Mouse (Mus musculus) stomach, postnatal 0 days (tissue): Measurements from ENCODE around the gene Enox2. TPM values are rescaled to one million over a fixed set of nuclear protein-coding genes. Genes with fewer than 3 reads are reported as not detected.

ENCODE experiments used
- ATAC-seq: fragments of 200-750 bp; cut with Nextera tagmentation; 2 replicates; pipeline ENCODE4 v1.8.0; 2017; ENCODE audit not compliant: low FRiP score, low TSS enrichment
- DNase-seq: peaks from one replicate; pipeline ENCODE4 v3.0.0-alpha.2; 2016; ENCODE audit warnings: low spot score
- H3K27ac ChIP-seq: fragments of 300-500 bp; sonication (generic); replicated peaks from 2 replicates; pipeline ENCODE4 v1.5.1; 2014; ENCODE audit warnings: mild to moderate bottlenecking, control low read depth
- H3K27me3 ChIP-seq: fragments of 300-500 bp; sonication (generic); 2 replicates; pipeline ENCODE4 v1.6.1; 2014; ENCODE audit warnings: low read length; ENCODE audit not compliant: control insufficient read depth, insufficient read depth
- H3K36me3 ChIP-seq: fragments of 300-500 bp; sonication (generic); 2 replicates; pipeline ENCODE4 v1.6.1; 2014; ENCODE audit warnings: low read length, mixed read lengths; ENCODE audit not compliant: control insufficient read depth, insufficient read depth
- H3K4me1 ChIP-seq: fragments of 300-500 bp; sonication (generic); replicated peaks from 2 replicates; pipeline ENCODE4 v1.6.1; 2014; ENCODE audit warnings: antibody characterized with exemption; ENCODE audit not compliant: control insufficient read depth, insufficient read depth
- H3K4me2 ChIP-seq: fragments of 300-500 bp; sonication (generic); replicated peaks from 2 replicates; pipeline ENCODE4 v1.6.1; 2014; ENCODE audit warnings: low read depth, mild to moderate bottlenecking, control low read depth, moderate library complexity
- H3K4me3 ChIP-seq: fragments of 300-500 bp; sonication (generic); 2 replicates; pipeline ENCODE4 v1.5.1; 2014; ENCODE audit warnings: low read depth, low read length, control low read depth
- H3K9ac ChIP-seq: fragments of 300-500 bp; sonication (generic); 2 replicates; pipeline ENCODE4 v1.6.1; 2014; ENCODE audit warnings: mild to moderate bottlenecking, low read length, control low read depth, mixed read lengths
- H3K9me3 ChIP-seq: fragments of 300-500 bp; sonication (generic); 2 replicates; pipeline ENCODE4 v1.6.1; 2016; ENCODE audit warnings: low read length; ENCODE audit not compliant: control insufficient read depth
- CTCF ChIP-seq: IDR thresholded peaks from 2 replicates; pipeline ENCODE4 v1.5.1; 2016; ENCODE audit warnings: antibody characterized with exemption, low read depth, mild to moderate bottlenecking, moderate library complexity
- EP300 ChIP-seq: optimal IDR thresholded peaks from 2 replicates; pipeline ENCODE3; 2016; ENCODE audit warnings: antibody characterized with exemption
- WGBS: fragments of 180-500 bp; shearing (Covaris S2); extraction: QIAGEN DNeasy Blood & Tissue Kit; methylation state at CpG from one replicate; pipeline ENCODE4 v1.1.7; 2014; 5-methylcytosine and 5-hydroxymethylcytosine counted together
- polyA plus RNA-seq: library from polyadenylated mRNA; unstranded; fragments of >200 nt; fragmentation: Nextera tagmentation; extraction: Ambion mirVana; gene quantifications from 2 replicates; pipeline ENCODE4 v1.2.1, GENCODE M21; 2015

Enox2 gene
- 5.8 and 6.5 TPM in 2 replicates for polyA plus RNA-seq

DNA sequence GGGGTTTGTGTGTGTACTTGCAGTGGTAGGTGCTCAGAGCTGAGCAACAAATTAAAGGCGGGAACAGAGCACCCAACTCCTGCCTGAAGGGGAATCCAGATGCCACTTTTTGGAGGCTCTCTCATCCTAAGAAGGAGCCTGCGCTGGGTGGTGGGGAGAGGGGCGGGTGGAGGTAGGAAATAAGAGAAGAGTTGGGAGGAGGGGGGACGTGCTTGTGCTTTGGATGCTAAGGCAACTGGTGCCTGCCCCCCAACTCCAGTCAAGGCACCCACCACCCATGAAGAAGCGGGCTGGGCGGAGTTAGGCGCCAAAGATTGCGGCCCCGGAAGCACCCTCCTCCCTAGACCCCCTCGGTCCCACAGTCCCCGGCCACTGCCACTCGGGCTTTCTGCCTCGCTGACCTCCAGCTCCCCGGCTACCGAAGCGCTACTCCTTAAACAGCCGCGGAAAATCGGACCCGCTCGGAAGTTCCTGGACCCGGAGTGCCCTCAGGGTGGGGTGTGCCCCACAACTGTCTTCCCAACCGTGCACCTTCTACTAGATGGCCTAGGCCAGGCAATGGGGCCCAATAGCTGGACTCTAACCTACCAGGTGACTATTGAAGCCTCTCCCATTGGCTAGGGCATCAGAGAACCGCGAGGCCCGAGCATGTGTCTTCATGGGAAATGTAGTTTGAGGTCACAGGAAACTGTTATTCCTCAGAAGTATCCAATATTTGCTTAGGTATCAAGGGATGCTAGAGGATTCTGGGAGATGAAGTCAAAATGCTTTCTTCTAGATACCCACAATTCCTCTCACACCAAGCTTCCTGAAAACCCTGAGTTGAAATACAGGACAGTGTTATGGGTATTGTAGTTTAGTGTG, at the start of gene Enox2:
Enox2 (minus strand) TSS at position 560 of the 864 bp plus-strand sequence.
- Histone ChIP-seq H3K9ac (peak within 1 kb of the TSS; percentile 71), H3K27ac (peak within 1 kb of the TSS; percentile 58), H3K4me2 (peak within 1 kb of the TSS; percentile 50), H3K27me3 (no peaks in the 10 kb centered on the region), H3K9me3 (no peaks in the 10 kb centered on the region), H3K4me3 (peak within 1 kb of the TSS; percentile 54), H3K4me1 (no peaks in the 10 kb centered on the region), H3K36me3 (no peaks in the 10 kb centered on the region)
- TF ChIP-seq EP300: no peak
- 18% methylated on average over 23 of the region's 26 CpGs for WGBS
- DNase-seq: peak; percentile 81
- peak; percentile 100 for ATAC-seq

DNA sequence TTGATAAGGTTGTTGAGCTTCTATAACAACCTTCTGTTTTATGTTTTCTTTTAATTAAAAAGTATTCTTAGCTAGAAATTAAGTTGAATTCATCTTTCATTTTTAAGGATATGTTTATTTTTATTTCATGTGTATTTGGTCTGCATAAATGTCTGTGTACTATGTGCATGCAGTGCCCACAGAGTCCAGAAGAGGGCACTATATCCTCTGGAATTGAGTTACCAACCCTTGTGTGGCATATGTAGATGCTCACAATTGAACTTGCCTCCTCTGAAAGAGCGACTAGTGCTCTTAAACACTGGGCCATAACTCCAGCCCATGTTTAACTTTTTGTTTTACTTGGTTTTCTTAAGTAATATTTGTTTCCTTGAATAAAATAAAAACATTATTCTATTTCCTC, 21.4 kb upstream of the Enox2 start:
- H3K27ac ChIP-seq: no peak overlapping the region
- H3K4me3 ChIP-seq: no peak overlapping the region
- DNase-seq (peak; percentile 13), ATAC-seq (no peak)
- peak; percentile 59 for TF ChIP-seq CTCF
- TF ChIP-seq EP300: no peak
- no peaks in the 10 kb centered on the region for H3K9me3 ChIP-seq
- H3K27me3 ChIP-seq: no peaks in the 10 kb centered on the region
- no peak overlapping the region for H3K4me2 ChIP-seq
- WGBS: 45% methylated on average over 1 of the region's 1 CpGs
- no peaks in the 10 kb centered on the region for H3K4me1 ChIP-seq
- no peaks in the 10 kb centered on the region for H3K36me3 ChIP-seq
- no peak overlapping the region for H3K9ac ChIP-seq

DNA sequence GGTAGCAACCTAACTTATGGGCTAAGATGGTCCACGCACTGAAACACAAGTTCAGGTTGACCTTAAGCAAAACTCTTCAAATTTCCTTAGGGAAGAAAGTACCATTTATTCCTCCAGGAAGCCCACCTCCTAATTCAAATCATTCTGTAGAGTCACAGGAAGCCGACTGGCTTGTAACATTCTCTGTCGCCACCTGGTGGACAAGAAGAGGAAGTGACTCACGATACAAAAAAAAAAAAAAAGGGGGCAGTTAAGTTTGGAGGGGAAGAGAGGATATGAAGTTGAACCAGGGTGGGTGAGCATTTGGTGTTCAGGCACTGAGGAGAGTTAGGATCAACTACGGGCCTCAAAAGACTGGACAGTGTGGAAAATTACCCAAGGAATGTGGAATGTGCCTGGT, 18.6 kb upstream of the Enox2 start:
- WGBS: 8% methylated on average over 5 of the region's 5 CpGs
- DNase-seq: peak; percentile 12
- Histone ChIP-seq H3K4me2 (no peak overlapping the region), H3K4me3 (no peak overlapping the region), H3K27ac (no peak overlapping the region), H3K9me3 (no peaks in the 10 kb centered on the region), H3K4me1 (no peaks in the 10 kb centered on the region), H3K27me3 (no peaks in the 10 kb centered on the region), H3K36me3 (no peaks in the 10 kb centered on the region), H3K9ac (no peak overlapping the region)
- no peak for ATAC-seq
- TF ChIP-seq EP300 (no peak), CTCF (peak; percentile 82)

GRCm38 (mm10) chrX:49279918-49280586, 8.0 kb downstream of the Enox2 start:
- DNase-seq: peak; percentile 40
- ATAC-seq: peak; percentile 74
- H3K27me3 ChIP-seq: no peaks in the 10 kb centered on the region
- no peaks in the 10 kb centered on the region for H3K4me1 ChIP-seq
- H3K4me3 ChIP-seq: no peak overlapping the region
- H3K27ac ChIP-seq: no peak overlapping the region
- H3K36me3 ChIP-seq: no peaks in the 10 kb centered on the region
- no peak overlapping the region for H3K4me2 ChIP-seq
- H3K9me3 ChIP-seq: no peaks in the 10 kb centered on the region
- WGBS: 55% methylated on average over 2 of the region's 2 CpGs
- H3K9ac ChIP-seq: no peak overlapping the region
- no peak for TF ChIP-seq CTCF
- TF ChIP-seq EP300: no peak

- TF ChIP-seq CTCF (no peak), EP300 (no peak)
- ATAC-seq: no peak
- Histone ChIP-seq H3K27ac (no peak overlapping the region), H3K36me3 (no peaks in the 10 kb centered on the region), H3K4me1 (no peaks in the 10 kb centered on the region), H3K9me3 (no peaks in the 10 kb centered on the region), H3K27me3 (no peaks in the 10 kb centered on the region), H3K9ac (no peak overlapping the region), H3K4me2 (no peak overlapping the region), H3K4me3 (no peak overlapping the region)
- 65% methylated on average over 12 of the region's 12 CpGs for WGBS
- DNase-seq: no peak
Observed at GRCm38 (mm10) chrX:49273487-49274042, 14.5 kb downstream of the Enox2 start.
